Comparison of ENCODE assay signal across 36 mouse cellular contexts in the genomic region with DNA sequence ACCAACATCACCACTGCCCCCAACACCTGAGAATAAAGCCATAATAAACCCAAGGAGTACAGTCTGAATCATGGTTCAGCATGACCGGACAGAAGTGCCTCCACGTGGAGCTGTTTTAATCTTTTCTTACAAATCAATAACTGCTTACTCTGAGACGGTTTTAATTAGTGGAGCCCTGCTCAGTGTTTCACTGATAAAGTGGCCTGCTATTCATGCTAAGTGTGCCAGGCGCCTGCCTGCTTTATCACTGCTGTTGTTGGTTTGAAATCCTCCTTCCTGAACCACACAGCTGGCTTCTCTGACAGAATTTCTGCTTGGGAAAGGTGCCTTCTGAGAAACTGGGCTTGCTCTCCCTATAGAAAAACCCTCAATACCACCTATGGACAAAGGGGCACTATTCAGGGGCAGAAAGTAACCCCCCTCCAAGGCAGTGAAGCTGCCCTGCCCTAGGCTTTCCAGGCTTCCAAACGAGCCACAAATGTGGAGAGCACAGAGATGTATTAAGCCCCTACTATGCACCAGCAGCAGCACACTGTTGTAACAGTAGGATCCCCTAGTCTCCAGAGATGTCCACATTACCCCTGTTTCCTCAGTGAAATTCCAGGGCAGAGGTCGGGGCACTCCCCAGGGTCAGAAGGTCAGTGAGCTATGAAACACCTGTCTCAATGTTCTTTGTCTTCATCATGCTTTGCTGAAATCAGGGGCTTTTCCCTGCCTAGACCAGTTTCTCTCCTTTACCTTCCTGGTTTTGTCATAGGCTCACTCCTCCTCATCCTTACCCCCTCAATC. TPM values are rescaled to one million over a fixed set of nuclear protein-coding genes. Genes with fewer than 3 reads are reported as not detected.
DNase-seq lines count a peak whose midpoint lies in the region; ATAC-seq and TF ChIP-seq lines count a peak whose summit lies in the region.
"Had no signal": no experiment of that assay in that cellular context is flagged by ENCODE, and none has a peak within 500 bp of the region (broad histone marks: within the 10 kb centered on the region; RNA-seq: fewer than 3 reads in every experiment).

No protein-coding gene starts in this region.

- no peaks in the 10 kb centered on the region for H3K9me3 ChIP-seq in forebrain, embryonic 13.5 days (replicated peaks)
- H3K9me3 ChIP-seq in forebrain, embryonic 11.5 days (ENCODE audit: control insufficient read depth, low read length), result no peaks in the 10 kb centered on the region
- no peaks in the 10 kb centered on the region for H3K9me3 ChIP-seq in midbrain, embryonic 11.5 days (ENCODE audit: control insufficient read depth, low read length)
- H3K9me3 ChIP-seq in midbrain, embryonic 10.5 days (replicated peaks), result no peaks in the 10 kb centered on the region
- H3K9me3 ChIP-seq in intestine, postnatal 0 days (ENCODE audit: control insufficient read depth), result no peaks in the 10 kb centered on the region
- H3K9me3 ChIP-seq: forebrain, embryonic 15.5 days; heart, embryonic 10.5 days; heart, embryonic 15.5 days; limb, embryonic 12.5 days; liver, embryonic 15.5 days had no signal

- 35% methylated on average over 6 of the region's 6 CpGs for WGBS in forebrain, embryonic 13.5 days
- WGBS in forebrain, embryonic 11.5 days, result 49% methylated on average over 6 of the region's 6 CpGs
- WGBS in midbrain, embryonic 11.5 days, result 60% methylated on average over 6 of the region's 6 CpGs
- WGBS in midbrain, embryonic 10.5 days, result 70% methylated on average over 6 of the region's 6 CpGs
- 22% methylated on average over 6 of the region's 6 CpGs for WGBS in intestine, postnatal 0 days

- intact Hi-C loops in heart, postnatal 25 days (cut with DNase I), result no loop called here

- H3K9ac ChIP-seq in forebrain, embryonic 13.5 days, result no peak overlapping the region
- no peak overlapping the region for H3K9ac ChIP-seq in forebrain, embryonic 11.5 days (ENCODE audit: low read length)
- no peak overlapping the region for H3K9ac ChIP-seq in midbrain, embryonic 11.5 days (ENCODE audit: low read length)
- H3K9ac ChIP-seq in intestine, postnatal 0 days (ENCODE audit: low read depth, low read length), result no peak overlapping the region
- H3K9ac ChIP-seq: forebrain, embryonic 15.5 days; heart, embryonic 15.5 days; limb, embryonic 12.5 days; liver, embryonic 15.5 days; lung, embryonic 14.5 days had no signal

- H3K4me2 ChIP-seq in forebrain, embryonic 13.5 days, result no peak overlapping the region
- no peak overlapping the region for H3K4me2 ChIP-seq in forebrain, embryonic 11.5 days (ENCODE audit: low read depth, low read length, severe bottlenecking)
- no peak overlapping the region for H3K4me2 ChIP-seq in midbrain, embryonic 11.5 days
- H3K4me2 ChIP-seq in intestine, postnatal 0 days (replicated peaks; ENCODE audit: low read depth), result no peak overlapping the region; the same call in 1 of the 2 replicates
- H3K4me2 ChIP-seq: forebrain, embryonic 15.5 days; heart, embryonic 15.5 days; limb, embryonic 12.5 days; liver, embryonic 15.5 days; lung, embryonic 14.5 days had no signal

- H3K4me1 ChIP-seq in forebrain, embryonic 13.5 days, result peaks cover 10% of the 10 kb centered on the region; the same call in 1 of the 2 replicates
- no peaks in the 10 kb centered on the region for H3K4me1 ChIP-seq in forebrain, embryonic 11.5 days (replicated peaks; ENCODE audit: control insufficient read depth, insufficient read depth, low read length)
- peaks cover 2% of the 10 kb centered on the region; the same call in 1 of the 2 replicates for H3K4me1 ChIP-seq in midbrain, embryonic 11.5 days (ENCODE audit: control insufficient read depth, insufficient read depth, low read length)
- H3K4me1 ChIP-seq in midbrain, embryonic 10.5 days, result peaks cover 12% of the 10 kb centered on the region
- peaks cover 12% of the 10 kb centered on the region for H3K4me1 ChIP-seq in intestine, postnatal 0 days (replicated peaks; ENCODE audit: control insufficient read depth, insufficient read depth, low read length)
- H3K4me1 ChIP-seq: heart, embryonic 15.5 days; limb, embryonic 12.5 days; liver, embryonic 15.5 days had no signal

- H3K27me3 ChIP-seq in forebrain, embryonic 13.5 days, result no peaks in the 10 kb centered on the region
- H3K27me3 ChIP-seq in forebrain, embryonic 11.5 days (ENCODE audit: control insufficient read depth, insufficient read depth, low read length), result no peaks in the 10 kb centered on the region
- no peaks in the 10 kb centered on the region for H3K27me3 ChIP-seq in midbrain, embryonic 11.5 days (ENCODE audit: control insufficient read depth, insufficient read depth, low read length)
- H3K27me3 ChIP-seq in midbrain, embryonic 10.5 days (ENCODE audit: low read depth, poor library complexity, severe bottlenecking), result no peaks in the 10 kb centered on the region
- H3K27me3 ChIP-seq in intestine, postnatal 0 days (replicated peaks; ENCODE audit: control insufficient read depth, insufficient read depth, low read length), result no peaks in the 10 kb centered on the region
- H3K27me3 ChIP-seq: forebrain, embryonic 15.5 days; heart, embryonic 15.5 days; limb, embryonic 12.5 days; liver, embryonic 15.5 days had no signal

- ATAC-seq in forebrain, embryonic 13.5 days, result 0 out of 2 replicates have a peak, but pooled peaks have one; percentile 39
- no peak for ATAC-seq in forebrain, embryonic 11.5 days (replicated peaks; ENCODE audit: low FRiP score)
- 0 out of 2 replicates have a peak, but pooled peaks have one; percentile 38 for ATAC-seq in midbrain, embryonic 11.5 days (ENCODE audit: low FRiP score)
- peak; percentile 67 for ATAC-seq in intestine, postnatal 0 days
- ATAC-seq: forebrain, embryonic 15.5 days had no signal

- H3K36me3 ChIP-seq in forebrain, embryonic 13.5 days (ENCODE audit: poor library complexity, severe bottlenecking), result no peaks in the 10 kb centered on the region
- H3K36me3 ChIP-seq in forebrain, embryonic 11.5 days (ENCODE audit: control insufficient read depth, insufficient read depth, low read length), result no peaks in the 10 kb centered on the region
- no peaks in the 10 kb centered on the region for H3K36me3 ChIP-seq in midbrain, embryonic 11.5 days (ENCODE audit: control insufficient read depth, insufficient read depth, low read length)
- H3K36me3 ChIP-seq in midbrain, embryonic 10.5 days, result no peaks in the 10 kb centered on the region
- no peaks in the 10 kb centered on the region for H3K36me3 ChIP-seq in intestine, postnatal 0 days (ENCODE audit: control insufficient read depth, insufficient read depth)
- H3K36me3 ChIP-seq: forebrain, embryonic 15.5 days; heart, embryonic 10.5 days; heart, embryonic 15.5 days; limb, embryonic 12.5 days; liver, embryonic 15.5 days had no signal

- no peak for DNase-seq in forebrain, embryonic 11.5 days (ENCODE audit: low spot score)
- no peak for DNase-seq in midbrain, embryonic 11.5 days (ENCODE audit: low spot score, missing footprints)
- DNase-seq in midbrain, embryonic 10.5 days (ENCODE audit: low spot score), result no peak
- DNase-seq in MN1 (ENCODE audit: low spot score), result peak; percentile 29
- no peak for DNase-seq in testis, postnatal 14 days (ENCODE audit: low spot score)
- DNase-seq in heart, postnatal 25 days (ENCODE audit: low spot score), result no peak
- DNase-seq: adrenal gland, postnatal 10 days; cerebellum, adult 11 months; cerebellum, adult 9-10 months; cerebellum, postnatal 36 days; gastrocnemius, postnatal 25 days; heart, adult 11 months; heart, postnatal 4 days; kidney, adult 2 months; lung, embryonic 14.5 days; lung, postnatal 14 days; right cerebral cortex, postnatal 4 days; thymus, adult 2 months; thymus, postnatal 36 days had no signal

- H3K27ac ChIP-seq in forebrain, embryonic 13.5 days, result no peak overlapping the region
- H3K27ac ChIP-seq in forebrain, embryonic 11.5 days (ENCODE audit: low read depth, low read length), result no peak overlapping the region
- H3K27ac ChIP-seq in midbrain, embryonic 11.5 days (ENCODE audit: low read depth, low read length), result no peak overlapping the region
- no peak overlapping the region for H3K27ac ChIP-seq in midbrain, embryonic 10.5 days (replicated peaks)
- H3K27ac ChIP-seq in intestine, postnatal 0 days (ENCODE audit: low read depth, low read length), result peak overlapping the region; percentile 79
- H3K27ac ChIP-seq: forebrain, embryonic 15.5 days; heart, embryonic 10.5 days; heart, embryonic 15.5 days; kidney, postnatal 0 days; limb, embryonic 12.5 days; liver, embryonic 15.5 days had no signal

- no peak for TF ChIP-seq CTCF in intestine, postnatal 0 days (IDR thresholded peaks at IDR 0.05; ENCODE audit: low read depth)

- no peak overlapping the region for H3K4me3 ChIP-seq in forebrain, embryonic 13.5 days
- H3K4me3 ChIP-seq in forebrain, embryonic 11.5 days (ENCODE audit: low read depth, low read length), result no peak overlapping the region
- no peak overlapping the region for H3K4me3 ChIP-seq in midbrain, embryonic 11.5 days (ENCODE audit: low read depth, low read length)
- H3K4me3 ChIP-seq in midbrain, embryonic 10.5 days, result no peak overlapping the region
- H3K4me3 ChIP-seq in intestine, postnatal 0 days (ENCODE audit: low read depth, low read length), result no peak overlapping the region
- H3K4me3 ChIP-seq: forebrain, embryonic 15.5 days; heart, embryonic 10.5 days; heart, embryonic 15.5 days; limb, embryonic 12.5 days; liver, embryonic 15.5 days had no signal

RNA-seq across cellular contexts. Expression of a gene that starts 30.3 kb away (rescaled TPM):
- not detected in 2 replicates for polyA plus RNA-seq in forebrain, embryonic 13.5 days (2015; fragmentation: Nextera tagmentation; extraction: Ambion mirVana)
- not detected in 2 replicates for polyA plus RNA-seq in forebrain, embryonic 11.5 days (2014; fragmentation: Nextera tagmentation; extraction: Ambion mirVana)
- not detected in 2 replicates for polyA plus RNA-seq in midbrain, embryonic 11.5 days (2014; fragmentation: Nextera tagmentation; extraction: Ambion mirVana)
- polyA plus RNA-seq in midbrain, embryonic 10.5 days (2016; fragmentation: Nextera tagmentation; extraction: Ambion mirVana), result not detected in 2 replicates
- polyA plus RNA-seq in intestine, postnatal 0 days (2015; fragmentation: Nextera tagmentation; extraction: Ambion mirVana), result 69.9 and 77.0 TPM in 2 replicates
- total RNA-seq in heart, postnatal 25 days (2021), result under 1 TPM in 1 of 2 experiments, not detected in 1; 0.14 TPM
- total RNA-seq: CH12.LX; gastrocnemius, adult 18-20 months; gastrocnemius, postnatal 25 days; layer of hippocampus, postnatal 10 days; left cerebral cortex, postnatal 14 days; liver, adult 2 months had no signal
- polyA plus RNA-seq: C2C12; embryonic facial prominence, embryonic 11.5 days; forebrain, embryonic 15.5 days; frontal cortex, adult 2 months; kidney, adult 2 months; limb, embryonic 12.5 days; liver, embryonic 15.5 days; lung, embryonic 14.5 days; neural tube, embryonic 11.5 days had no signal

Comparison
In these comparisons a context has a peak if more than half of its experiments do, and no peak if none do; other contexts are left out.
1. RNA of a gene that starts 30.3 kb away (polyA plus RNA-seq): 69.9 to 77.0 TPM in intestine, postnatal 0 days; not detected in forebrain, embryonic 13.5 days, not detected in forebrain, embryonic 11.5 days, not detected in midbrain, embryonic 11.5 days and not detected in midbrain, embryonic 10.5 days; every median in the first group is over 10 times any median in the second.